Mouse (Mus musculus) midbrain, postnatal 0 days (tissue): ENCODE results near the gene 1700013G24Rik. TPM values are rescaled to one million over a fixed set of nuclear protein-coding genes. Genes with fewer than 3 reads are reported as not detected.

Source experiments
- ATAC-seq: fragments of 200-750 bp; cut with Nextera tagmentation; 2 replicates; pipeline ENCODE4 v1.8.0; 2017; ENCODE audit warnings: moderate number of reproducible peaks, mild to moderate bottlenecking, moderate TSS enrichment, moderate library complexity; ENCODE audit not compliant: low FRiP score
- DNase-seq: peaks from one replicate; pipeline ENCODE4 v3.0.0-alpha.2; 2015; ENCODE audit warnings: low spot score
- H3K27ac ChIP-seq: fragments of 300-500 bp; sonication (generic); 2 replicates; pipeline ENCODE4 v1.5.1; 2014; ENCODE audit warnings: low read depth, mild to moderate bottlenecking, low read length, mixed read lengths
- H3K27me3 ChIP-seq: fragments of 300-500 bp; sonication (generic); 2 replicates; pipeline ENCODE4 v1.6.1; 2014; ENCODE audit warnings: low read length, control low read depth, mixed read lengths; ENCODE audit not compliant: insufficient read depth
- H3K36me3 ChIP-seq: fragments of 300-500 bp; sonication (generic); 2 replicates; pipeline ENCODE4 v1.6.1; 2014; ENCODE audit warnings: low read length, control low read depth, mixed read lengths; ENCODE audit not compliant: insufficient read depth
- H3K4me1 ChIP-seq: fragments of 300-500 bp; sonication (generic); 2 replicates; pipeline ENCODE4 v1.6.1; 2014; ENCODE audit warnings: mild to moderate bottlenecking, control low read depth, antibody characterized with exemption, low read length, mixed read lengths; ENCODE audit not compliant: insufficient read depth
- H3K4me2 ChIP-seq: fragments of 300-500 bp; sonication (generic); 2 replicates; pipeline ENCODE4 v1.6.1; 2014; ENCODE audit warnings: low read depth, mild to moderate bottlenecking, low read length, mixed read lengths; ENCODE audit not compliant: poor library complexity, severe bottlenecking
- H3K4me3 ChIP-seq: fragments of 300-500 bp; sonication (generic); 2 replicates; pipeline ENCODE4 v1.5.1; 2014; ENCODE audit warnings: low read depth, mild to moderate bottlenecking, low read length, moderate library complexity
- H3K9ac ChIP-seq: fragments of 300-500 bp; sonication (generic); replicated peaks from 2 replicates; pipeline ENCODE4 v1.6.1; 2014; ENCODE audit warnings: mild to moderate bottlenecking, low read length, moderate library complexity, mixed read lengths; ENCODE audit not compliant: poor library complexity, severe bottlenecking
- H3K9me3 ChIP-seq: fragments of 300-500 bp; sonication (generic); 2 replicates; pipeline ENCODE4 v1.6.1; 2016; ENCODE audit warnings: low read length, control low read depth
- CTCF ChIP-seq: IDR thresholded peaks from 2 replicates; pipeline ENCODE4 v1.5.1; 2016; ENCODE audit warnings: antibody characterized with exemption, mild to moderate bottlenecking
- WGBS: fragments of 180-500 bp; shearing (Covaris S2); extraction: QIAGEN DNeasy Blood & Tissue Kit; methylation state at CpG from one replicate; pipeline ENCODE4 v1.1.7; 2014; 5-methylcytosine and 5-hydroxymethylcytosine counted together
- polyA plus RNA-seq: library from polyadenylated mRNA; unstranded; fragments of >200 nt; fragmentation: Nextera tagmentation; extraction: Ambion mirVana; gene quantifications from 2 replicates; pipeline ENCODE4 v1.2.1, GENCODE M21; 2015
- total RNA-seq: library from RNA; depleted of rRNA; stranded (reverse); fragments of >200 nt; gene quantifications from 2 replicates; pipeline ENCODE4 v1.2.3, GENCODE M21; 2014

The 1700013G24Rik gene
- total and polyA plus RNA-seq, 2 experiments from 2014 or later: not detected

GRCm38 (mm10) chr4:137452190-137452589, 894 bp upstream of the 1700013G24Rik start:
- H3K36me3 ChIP-seq: no peaks in the 10 kb centered on the region
- no peak for TF ChIP-seq CTCF
- H3K9ac ChIP-seq: no peak overlapping the region
- H3K27me3 ChIP-seq: no peaks in the 10 kb centered on the region
- H3K4me1 ChIP-seq: no peaks in the 10 kb centered on the region
- H3K27ac ChIP-seq: no peak overlapping the region
- no peak overlapping the region for H3K4me2 ChIP-seq
- ATAC-seq (no peak), DNase-seq (no peak)
- 97% methylated on average over 6 of the region's 6 CpGs for WGBS
- H3K9me3 ChIP-seq: no peaks in the 10 kb centered on the region
- no peak overlapping the region for H3K4me3 ChIP-seq

- H3K36me3 ChIP-seq: no peaks in the 10 kb centered on the region
- ATAC-seq (no peak), DNase-seq (no peak)
- H3K9ac ChIP-seq: no peak overlapping the region
- H3K4me1 ChIP-seq: no peaks in the 10 kb centered on the region
- 93% methylated on average over 14 of the region's 14 CpGs for WGBS
- H3K9me3 ChIP-seq: no peaks in the 10 kb centered on the region
- no peak overlapping the region for H3K27ac ChIP-seq
- no peak for TF ChIP-seq CTCF
- no peak overlapping the region for H3K4me2 ChIP-seq
- no peak overlapping the region for H3K4me3 ChIP-seq
- H3K27me3 ChIP-seq: no peaks in the 10 kb centered on the region
Observed at GRCm38 (mm10) chr4:137454582-137454981, 1.5 kb downstream of the 1700013G24Rik start.

- 90% methylated on average over 12 of the region's 12 CpGs for WGBS
- no peak for ATAC-seq
Observed at GRCm38 (mm10) chr4:137456581-137456980, 3.5 kb downstream of the 1700013G24Rik start.

GRCm38 (mm10) chr4:137457292-137457691, 4.2 kb downstream of the 1700013G24Rik start:
- Histone ChIP-seq H3K9ac (no peak overlapping the region), H3K9me3 (no peaks in the 10 kb centered on the region), H3K36me3 (no peaks in the 10 kb centered on the region), H3K4me2 (no peak overlapping the region), H3K4me3 (no peak overlapping the region), H3K27ac (no peak overlapping the region), H3K27me3 (no peaks in the 10 kb centered on the region), H3K4me1 (no peaks in the 10 kb centered on the region)
- no peak for ATAC-seq
- no peak for TF ChIP-seq CTCF
- no peak for DNase-seq
- 79% methylated on average over 4 of the region's 4 CpGs for WGBS

More at GRCm38 (mm10) chr4:137456581-137456980, 3.5 kb downstream of the 1700013G24Rik start:
- no peak overlapping the region for H3K4me3 ChIP-seq
- H3K4me1 ChIP-seq: no peaks in the 10 kb centered on the region
- H3K9me3 ChIP-seq: no peaks in the 10 kb centered on the region
- H3K27ac ChIP-seq: no peak overlapping the region
- no peaks in the 10 kb centered on the region for H3K36me3 ChIP-seq
- no peak overlapping the region for H3K4me2 ChIP-seq
- no peak overlapping the region for H3K9ac ChIP-seq
- no peaks in the 10 kb centered on the region for H3K27me3 ChIP-seq
- DNase-seq: no peak
- no peak for TF ChIP-seq CTCF

GRCm38 (mm10) chr4:137458310-137458709, 5.2 kb downstream of the 1700013G24Rik start:
- no peak for DNase-seq

GRCm38 (mm10) chr4:137458861-137459260, 5.8 kb downstream of the 1700013G24Rik start:
- H3K27ac ChIP-seq: no peak overlapping the region
- no peak overlapping the region for H3K4me3 ChIP-seq
- H3K9me3 ChIP-seq: no peaks in the 10 kb centered on the region
- ATAC-seq (no peak), DNase-seq (no peak)
- no peak for TF ChIP-seq CTCF
- no peaks in the 10 kb centered on the region for H3K36me3 ChIP-seq
- no peaks in the 10 kb centered on the region for H3K4me1 ChIP-seq
- no peak overlapping the region for H3K4me2 ChIP-seq
- H3K27me3 ChIP-seq: no peaks in the 10 kb centered on the region
- no peak overlapping the region for H3K9ac ChIP-seq
- 70% methylated on average over 5 of the region's 5 CpGs for WGBS

More at GRCm38 (mm10) chr4:137458310-137458709, 5.2 kb downstream of the 1700013G24Rik start:
- Histone ChIP-seq H3K9me3 (no peaks in the 10 kb centered on the region), H3K4me2 (no peak overlapping the region), H3K4me1 (no peaks in the 10 kb centered on the region), H3K9ac (no peak overlapping the region), H3K27ac (no peak overlapping the region), H3K36me3 (no peaks in the 10 kb centered on the region), H3K4me3 (no peak overlapping the region), H3K27me3 (no peaks in the 10 kb centered on the region)
- no peak for TF ChIP-seq CTCF
- WGBS: 90% methylated on average over 9 of the region's 9 CpGs
- ATAC-seq: no peak
